Mouse (Mus musculus): ENCODE measurements around the gene Wdr19.
"Not testable (repeated sequence)": the region's sequence is repeated elsewhere in the genome, so short reads cannot be mapped to it uniquely, and the experiment has no call there.

Gene Wdr19

GRCm38 (mm10) chr5:65298167-65298950, 98.9 kb downstream of the Wdr19 start:
- no peak for DNase-seq (ENCODE audit: low spot score in 2 of 2)

- DNase-seq (ENCODE audit: low spot score in 2 of 2) = not testable (repeated sequence)
These were observed 100.1 kb downstream of the Wdr19 start for GRCm38 (mm10) chr5:65299623-65300022.

GRCm38 (mm10) chr5:65300121-65300520, 100.6 kb downstream of the Wdr19 start:
- no peak for DNase-seq (ENCODE audit: low spot score in 2 of 2)

- DNase-seq (ENCODE audit: low spot score in 2 of 2) = no peak
These were observed 106.0 kb downstream of the Wdr19 start for GRCm38 (mm10) chr5:65305516-65305915.

GRCm38 (mm10) chr5:65308208-65308607, 108.7 kb downstream of the Wdr19 start:
- DNase-seq (ENCODE audit: low spot score in 2 of 2) = no peak

GRCm38 (mm10) chr5:65308866-65309265, 109.4 kb downstream of the Wdr19 start:
- no peak for DNase-seq (ENCODE audit: low spot score in 2 of 2)

Data from spleen, postnatal 10 days (tissue).